Mouse (Mus musculus) cerebellum, postnatal 4 days (tissue): ENCODE measurements around the gene Gm4187.
"Not testable (repeated sequence)": the region's sequence is repeated elsewhere in the genome, so short reads cannot be mapped to it uniquely, and the experiment has no call there.

Source experiments
- DNase-seq, 2 experiments: peaks; one replicate each; pipeline ENCODE4 v3.0.0; 2022; ENCODE audit warnings: low spot score in 2 of 2, mixed read lengths in 1 of 2

Gm4187 gene

GRCm38 (mm10) chr7:22329617-22330016 lies at the start of gene Gm4187:
Gm4187 (minus strand) TSS chr7:22329717.
- not testable (repeated sequence) for DNase-seq

- not testable (repeated sequence) for DNase-seq
Measured at GRCm38 (mm10) chr7:22370939-22371338, 41.4 kb upstream of the Gm4187 start, which contains the start of gene Gm8660. Gm8660 (minus strand) TSS chr7:22371039.
